Comparison of ENCODE assay signal across 8 mouse cellular contexts in genomic region chr7:141540312-141541081, GRCm38 (mm10). TPM values are rescaled to one million over a fixed set of nuclear protein-coding genes. Genes with fewer than 3 reads are reported as not detected.
DNase-seq lines count a peak whose midpoint lies in the region; ATAC-seq and TF ChIP-seq lines count a peak whose summit lies in the region.

No protein-coding gene starts in this region.

- TF ChIP-seq EP300 in liver, postnatal 0 days (IDR thresholded peaks at IDR 0.05; ENCODE audit: low read depth), result peak; percentile 34; the same call in 1 of the 2 replicates

- no peak for TF ChIP-seq POLR2A in brain, embryonic 14.5 days (IDR thresholded peaks at IDR 0.05; ENCODE audit: borderline replicate concordance, extremely low read depth, insufficient read depth, insufficient read length, poor library complexity, severe bottlenecking)

- H3K9ac ChIP-seq in forebrain, embryonic 15.5 days (replicated peaks), result peak overlapping the region; percentile 44
- peak overlapping the region; percentile 81 for H3K9ac ChIP-seq in liver, postnatal 0 days (replicated peaks)

- no peaks in the 10 kb centered on the region for H3K9me3 ChIP-seq in E14TG2a.4 (ENCODE audit: low read length)
- H3K9me3 ChIP-seq in forebrain, embryonic 15.5 days, result no peaks in the 10 kb centered on the region
- no peaks in the 10 kb centered on the region for H3K9me3 ChIP-seq in liver, postnatal 0 days (ENCODE audit: low read length)

- peak overlapping the region; percentile 78 for H3K4me2 ChIP-seq in forebrain, embryonic 15.5 days (replicated peaks)
- peak overlapping the region; percentile 93 for H3K4me2 ChIP-seq in liver, postnatal 0 days (ENCODE audit: low read depth, low read length)

- peak overlapping the region; percentile 93 for H3K4me3 ChIP-seq in E14TG2a.4 (replicated peaks; ENCODE audit: low read length)
- peak overlapping the region; percentile 67 for H3K4me3 ChIP-seq in forebrain, embryonic 15.5 days
- peak overlapping the region; percentile 85 for H3K4me3 ChIP-seq in layer of hippocampus, adult 2 months
- peak overlapping the region; percentile 74 for H3K4me3 ChIP-seq in liver, postnatal 0 days (ENCODE audit: low read depth, low read length)

- H3K27me3 ChIP-seq in E14TG2a.4 (ENCODE audit: insufficient read depth, low read length), result peaks cover 4% of the 10 kb centered on the region; the same call in 1 of the 2 replicates
- H3K27me3 ChIP-seq in forebrain, embryonic 15.5 days, result no peaks in the 10 kb centered on the region
- H3K27me3 ChIP-seq in liver, postnatal 0 days (ENCODE audit: insufficient read depth, low read length), result no peaks in the 10 kb centered on the region

- peak overlapping the region; percentile 73 for H3K27ac ChIP-seq in forebrain, embryonic 15.5 days (replicated peaks)
- H3K27ac ChIP-seq in layer of hippocampus, adult 2 months, result peak overlapping the region; percentile 95
- H3K27ac ChIP-seq in liver, postnatal 0 days (ENCODE audit: low read depth), result peak overlapping the region; percentile 84

- intact Hi-C loops in heart, postnatal 14 days (cut with DNase I), result loop anchor here (2.0 kb wide), 1 partner anchor 18 kb away; no protein-coding TSS in a partner anchor

- peak; percentile 70 for DNase-seq in brain, embryonic 14.5 days (ENCODE audit: low read depth)
- DNase-seq in heart, postnatal 14 days, result peak; percentile 61 to 67
- peak; percentile 75 to 88 for DNase-seq in layer of hippocampus, adult 2 months (ENCODE audit: low spot score in 2 of 2)
- DNase-seq in liver, postnatal 0 days, result peak; percentile 56

- peak; percentile 48 for ATAC-seq in forebrain, embryonic 15.5 days (replicated peaks)
- peak; percentile 45 for ATAC-seq in liver, postnatal 0 days
- ATAC-seq in neutrophil, adult 5-6 weeks (ENCODE audit: extremely low read depth, insufficient number of reproducible peaks, low FRiP score, poor library complexity, severe bottlenecking), result 0 out of 2 replicates have a peak, but pooled peaks have one; percentile 3
- no peak for ATAC-seq in inflammation-experienced regulatory T-cells, adult 6 months

- peaks cover 29% of the 10 kb centered on the region for H3K4me1 ChIP-seq in E14TG2a.4 (replicated peaks; ENCODE audit: low read depth, low read length)
- peaks cover 22% of the 10 kb centered on the region for H3K4me1 ChIP-seq in forebrain, embryonic 15.5 days
- H3K4me1 ChIP-seq in liver, postnatal 0 days (ENCODE audit: insufficient read depth), result peaks cover 30% of the 10 kb centered on the region

- no peaks in the 10 kb centered on the region for H3K36me3 ChIP-seq in E14TG2a.4 (ENCODE audit: insufficient read depth, low read length)
- H3K36me3 ChIP-seq in forebrain, embryonic 15.5 days, result no peaks in the 10 kb centered on the region
- no peaks in the 10 kb centered on the region for H3K36me3 ChIP-seq in liver, postnatal 0 days (replicated peaks; ENCODE audit: insufficient read depth, low read length)

- no peak for TF ChIP-seq CTCF in E14TG2a.4 (conservative IDR thresholded peaks at IDR 0.05; ENCODE audit: low read length)
- no peak for TF ChIP-seq CTCF in brain, embryonic 14.5 days (IDR thresholded peaks at IDR 0.05; ENCODE audit: borderline replicate concordance, extremely low read depth, insufficient read depth, insufficient read length)
- TF ChIP-seq CTCF in layer of hippocampus, adult 2 months (conservative IDR thresholded peaks at IDR 0.05), result no peak
- TF ChIP-seq CTCF in liver, postnatal 0 days (IDR thresholded peaks at IDR 0.05; ENCODE audit: low read depth), result no peak

- WGBS in forebrain, embryonic 15.5 days, result 53% methylated on average over 13 of the region's 13 CpGs
- WGBS in liver, postnatal 0 days (ENCODE audit: insufficient replicate concordance), result 28% methylated on average over 13 of the region's 13 CpGs

RNA-seq across cellular contexts. Expression of gene Chid1, which starts 0.8 kb away (rescaled TPM):
- 29.4 and 34.8 TPM in 2 replicates for polyA plus RNA-seq in brain, embryonic 14.5 days (2012; rRNA removed)
- polyA plus RNA-seq in forebrain, embryonic 15.5 days (2015; fragmentation: Nextera tagmentation; extraction: Ambion mirVana), result 32.2 and 33.7 TPM in 2 replicates
- total RNA-seq in heart, postnatal 14 days (2021), result 10 to 100 TPM; 42.6 to 42.8 TPM
- 10 to 100 TPM; 83.1 to 85.1 TPM for total RNA-seq in layer of hippocampus, adult 2 months (2021)
- polyA plus RNA-seq in liver, postnatal 0 days (2015; fragmentation: Nextera tagmentation; extraction: Ambion mirVana), result 12.6 and 14.7 TPM in 2 replicates
- 9.9 and 10.4 TPM in 2 replicates for total RNA-seq in neutrophil, adult 5-6 weeks (2017)
- polyA plus RNA-seq in inflammation-experienced regulatory T-cells, adult 6 months (2017; shearing (Covaris generic)), result 10 to 100 TPM; 13.2 to 23.6 (median 14.6) TPM

RNA-seq across cellular contexts. Expression of gene Ap2a2, which starts 21.5 kb away (rescaled TPM):
- polyA plus RNA-seq in brain, embryonic 14.5 days (2012; rRNA removed), result 35.1 and 70.7 TPM in 2 replicates
- polyA plus RNA-seq in forebrain, embryonic 15.5 days (2015; fragmentation: Nextera tagmentation; extraction: Ambion mirVana), result 106 and 110 TPM in 2 replicates
- total RNA-seq in heart, postnatal 14 days (2021), result 10 to 100 TPM; 51.4 to 52.2 TPM
- total RNA-seq in layer of hippocampus, adult 2 months (2021), result 100 to 1,000 TPM; 226 to 243 TPM
- polyA plus RNA-seq in liver, postnatal 0 days (2015; fragmentation: Nextera tagmentation; extraction: Ambion mirVana), result 27.8 and 33.8 TPM in 2 replicates
- total RNA-seq in neutrophil, adult 5-6 weeks (2017), result 32.4 and 35.7 TPM in 2 replicates
- polyA plus RNA-seq in inflammation-experienced regulatory T-cells, adult 6 months (2017; shearing (Covaris generic)), result 10 to 100 TPM; 12.5 to 16.5 (median 13.6) TPM
